Mouse (Mus musculus) heart, postnatal 25 days (tissue): ENCODE results near the gene Cep44. TPM values are rescaled to one million over a fixed set of nuclear protein-coding genes. Genes with fewer than 3 reads are reported as not detected.

Source experiments
- DNase-seq: peaks from one replicate; pipeline ENCODE4 v3.0.0; 2022; ENCODE audit warnings: low spot score
- intact Hi-C: fragments of 180-260 bp; cut with DNase I; formaldehyde crosslinking; loops from one replicate; pipeline ENCODE4 v1.15.1; 2025
- total RNA-seq, 2 experiments: library from RNA; stranded (reverse); gene quantifications; 2 replicates each; pipeline ENCODE4 v1.2.3; 2021

Cep44 gene
- total RNA-seq = 10 to 100 TPM; 11.7 to 12.4 TPM

- DNase-seq = peak; percentile 54
- intact Hi-C loops = loop anchor here (5.0 to 10.0 kb wide), 2 partner anchors 67 to 784 kb away; no protein-coding TSS in a partner anchor
These were observed at the start of gene Cep44, which contains the start of gene Fbxo8 for GRCm38 (mm10) chr8:56550558-56551360. Gene Cep44 (minus strand): TSS chr8:56551047. Gene Fbxo8 (plus strand): TSS chr8:56551090.

DNA sequence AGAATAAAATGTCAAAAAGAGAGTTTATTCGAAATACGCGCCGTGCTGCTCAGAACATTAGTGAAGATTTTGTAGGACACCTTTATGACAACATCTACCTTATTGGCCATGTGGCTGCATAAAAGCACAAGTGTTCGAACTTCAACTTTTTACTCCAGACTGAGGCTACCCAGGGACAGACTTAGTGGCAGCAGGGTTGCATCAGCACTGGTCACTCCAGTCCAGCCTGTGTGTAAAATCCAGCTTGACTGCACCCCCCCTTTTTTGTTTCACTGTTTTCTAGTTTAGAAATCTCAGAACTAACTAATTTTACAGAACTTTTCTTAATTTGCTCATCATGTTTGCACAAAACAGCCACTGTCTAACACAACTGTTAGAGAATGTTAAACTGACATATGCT is 40.7 kb upstream of the Cep44 start:
- intact Hi-C loops = no loop called here
- no peak for DNase-seq

GRCm38 (mm10) chr8:56591084-56591483 is 40.2 kb upstream of the Cep44 start:
- intact Hi-C loops = no loop called here

GRCm38 (mm10) chr8:56589004-56589403 is 38.2 kb upstream of the Cep44 start:
- no peak for DNase-seq
- intact Hi-C loops = no loop called here

More at GRCm38 (mm10) chr8:56591084-56591483, 40.2 kb upstream of the Cep44 start:
- no peak for DNase-seq

GRCm38 (mm10) chr8:56582841-56583240 is 32.0 kb upstream of the Cep44 start:
- no peak for DNase-seq
- intact Hi-C loops = no loop called here

DNA sequence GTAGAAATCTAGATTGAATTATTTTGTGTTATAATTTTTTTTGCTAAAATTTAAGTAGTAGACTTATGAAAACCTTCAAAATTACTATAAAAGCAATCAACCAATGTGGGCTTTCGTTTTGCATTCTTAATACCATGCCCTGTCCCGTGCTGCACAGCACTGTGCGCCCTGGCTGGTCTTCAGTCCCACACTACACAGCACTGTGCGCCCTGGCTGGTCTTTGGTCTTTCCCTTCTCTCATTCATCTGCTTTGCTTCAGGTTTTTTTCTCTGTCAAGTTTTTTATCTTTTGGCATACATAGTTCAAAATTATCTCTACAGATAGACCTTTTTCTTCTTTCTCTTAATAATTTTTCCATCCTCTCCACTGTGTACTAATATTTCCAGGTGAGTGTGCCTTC is 30.1 kb upstream of the Cep44 start:
- DNase-seq = no peak

DNA sequence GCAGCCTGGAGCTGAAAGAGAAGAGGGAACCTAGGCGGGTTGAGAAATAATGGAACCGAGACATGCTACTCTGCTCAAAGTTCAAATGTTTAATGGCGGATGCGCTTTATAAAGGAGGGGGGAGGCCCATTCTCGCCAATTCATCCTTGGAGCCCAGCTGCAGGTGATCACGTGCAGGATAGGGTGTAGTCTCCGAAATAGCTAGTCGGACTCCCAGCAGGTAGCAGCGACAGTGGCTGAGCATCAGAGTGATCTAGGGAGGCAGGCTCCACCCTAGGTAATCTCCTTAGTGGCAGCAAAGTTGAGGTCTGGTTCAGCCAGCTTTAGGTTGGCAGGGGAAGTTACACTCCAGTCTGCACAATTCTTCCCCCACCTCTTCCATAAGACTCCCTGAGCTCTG is 16.0 kb upstream of the Cep44 start:
- no peak for DNase-seq
- intact Hi-C loops = no loop called here

More for the DNA sequence above, 30.1 kb upstream of the Cep44 start:
- intact Hi-C loops = no loop called here

DNA sequence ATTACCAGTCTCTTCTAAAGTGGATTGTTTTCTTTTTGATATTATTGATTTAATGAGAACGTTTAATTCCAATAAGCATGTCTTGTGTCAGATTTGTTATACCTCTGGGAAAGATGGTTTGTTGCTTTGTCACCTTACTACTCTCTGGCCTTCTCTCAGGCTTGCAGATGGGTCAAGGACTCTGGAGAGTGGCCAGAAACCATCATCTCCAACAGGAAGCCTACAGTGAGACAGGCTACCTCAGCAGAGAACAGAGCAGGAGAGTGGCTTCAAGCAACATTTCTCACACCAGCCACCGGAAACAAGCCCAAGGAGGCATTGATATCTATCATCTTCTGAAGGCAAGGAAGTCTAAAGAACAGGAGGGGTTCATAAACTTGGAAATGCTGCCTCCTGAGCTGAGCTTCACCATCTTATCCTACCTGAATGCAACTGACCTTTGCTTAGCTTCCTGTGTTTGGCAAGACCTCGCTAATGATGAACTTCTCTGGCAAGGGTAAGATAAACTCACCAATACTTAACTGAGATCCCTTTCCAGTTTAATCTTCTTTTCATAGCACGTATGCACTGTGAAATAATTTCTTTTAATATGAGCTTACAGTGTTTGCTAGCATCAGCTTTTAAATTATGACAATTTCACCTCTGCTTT is 13.7 kb upstream of the Cep44 start:
- DNase-seq = no peak
- intact Hi-C loops = no loop called here

- intact Hi-C loops = loop anchor here (5.0 to 10.0 kb wide), 2 partner anchors 65 to 782 kb away; no protein-coding TSS in a partner anchor
- no peak for DNase-seq
These were observed 1.8 kb upstream of the Cep44 start for GRCm38 (mm10) chr8:56552551-56553103.

- DNase-seq = no peak
- intact Hi-C loops = loop anchor here (5.0 to 10.0 kb wide), 2 partner anchors 65 to 783 kb away; no protein-coding TSS in a partner anchor
These were observed 1.2 kb upstream of the Cep44 start for GRCm38 (mm10) chr8:56552045-56552444.

DNA sequence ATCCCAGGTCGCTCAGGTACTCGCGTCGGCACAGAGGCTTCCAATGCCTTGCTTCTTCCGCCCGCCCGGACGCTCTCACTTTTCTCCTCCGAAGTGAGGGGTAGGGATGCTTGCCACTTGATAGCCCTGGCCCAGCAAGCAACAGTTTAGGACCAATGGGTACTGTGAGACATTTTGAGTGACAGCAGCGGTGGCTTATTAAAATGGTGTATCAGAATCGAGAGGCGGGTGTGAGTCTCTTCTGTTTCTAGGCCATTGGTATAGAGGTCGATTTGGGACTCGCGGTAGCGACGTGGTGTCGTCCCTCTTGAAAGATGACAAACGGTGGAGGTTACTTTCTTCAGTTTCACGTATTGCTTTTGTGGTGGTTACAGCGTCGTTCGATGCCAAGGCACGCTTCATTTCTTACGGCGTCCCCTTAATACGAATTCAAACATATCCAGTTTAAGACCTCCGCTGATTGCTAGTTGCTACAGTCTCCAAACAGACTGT is 560 bp upstream of the Cep44 start:
- intact Hi-C loops = loop anchor here (5.0 to 10.0 kb wide), 2 partner anchors 66 to 783 kb away; no protein-coding TSS in a partner anchor
- DNase-seq = peak; percentile 86

- no peak for DNase-seq
- intact Hi-C loops = no loop called here
These were observed 3.0 kb downstream of the Cep44 start for GRCm38 (mm10) chr8:56547866-56548265.

DNA sequence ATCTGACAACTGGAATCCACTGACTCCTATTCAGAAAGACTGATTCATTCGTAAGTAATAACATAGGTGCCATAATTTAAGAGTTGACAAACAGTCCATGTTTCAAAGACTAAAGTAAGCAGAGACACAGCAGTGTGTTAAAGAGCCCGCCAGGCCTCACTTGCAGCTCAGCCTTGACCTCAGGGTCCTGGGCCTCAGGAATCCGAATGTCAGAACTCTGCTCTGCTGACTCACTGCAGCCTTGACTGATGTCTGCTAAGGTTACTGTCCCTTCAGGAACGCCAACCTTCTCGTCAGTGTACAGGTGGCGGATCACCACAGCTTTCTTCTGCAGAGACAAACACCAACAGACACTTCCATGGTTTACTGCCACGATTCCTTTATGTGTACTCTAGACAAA is 10.1 kb downstream of the Cep44 start:
- intact Hi-C loops = no loop called here
- no peak for DNase-seq

DNA sequence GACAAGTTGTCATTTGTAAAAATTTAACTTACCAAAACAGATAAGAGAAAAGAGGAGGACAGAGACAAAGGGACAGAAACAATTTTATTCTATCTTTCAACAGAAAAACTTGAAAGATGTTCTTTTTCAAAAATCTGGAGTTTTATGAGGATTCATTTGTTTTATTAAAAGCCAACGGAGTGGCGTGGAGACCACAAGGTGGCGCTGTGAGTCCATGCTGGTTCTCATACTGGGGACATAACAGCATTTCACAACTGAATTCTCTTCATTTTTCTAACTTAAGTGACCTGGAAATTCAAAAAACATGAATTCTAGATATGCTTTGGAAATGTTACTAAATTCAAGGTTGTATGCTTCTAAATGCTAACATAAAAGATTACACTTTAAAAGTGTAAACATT is 20.5 kb downstream of the Cep44 start:
- intact Hi-C loops = loop anchor here (1.0 kb wide), 1 partner anchor 85 kb away; no protein-coding TSS in a partner anchor
- DNase-seq = no peak

- DNase-seq = no peak
- intact Hi-C loops = no loop called here
These were observed 22.0 kb downstream of the Cep44 start for GRCm38 (mm10) chr8:56528869-56529268.

- intact Hi-C loops = no loop called here
- DNase-seq = no peak
These were observed 29.8 kb downstream of the Cep44 start for GRCm38 (mm10) chr8:56521051-56521450.

- intact Hi-C loops = no loop called here
- DNase-seq = no peak
These were observed 30.6 kb downstream of the Cep44 start for GRCm38 (mm10) chr8:56520249-56520648.

GRCm38 (mm10) chr8:56518848-56519247 is 32.0 kb downstream of the Cep44 start:
- no peak for DNase-seq
- intact Hi-C loops = no loop called here

DNA sequence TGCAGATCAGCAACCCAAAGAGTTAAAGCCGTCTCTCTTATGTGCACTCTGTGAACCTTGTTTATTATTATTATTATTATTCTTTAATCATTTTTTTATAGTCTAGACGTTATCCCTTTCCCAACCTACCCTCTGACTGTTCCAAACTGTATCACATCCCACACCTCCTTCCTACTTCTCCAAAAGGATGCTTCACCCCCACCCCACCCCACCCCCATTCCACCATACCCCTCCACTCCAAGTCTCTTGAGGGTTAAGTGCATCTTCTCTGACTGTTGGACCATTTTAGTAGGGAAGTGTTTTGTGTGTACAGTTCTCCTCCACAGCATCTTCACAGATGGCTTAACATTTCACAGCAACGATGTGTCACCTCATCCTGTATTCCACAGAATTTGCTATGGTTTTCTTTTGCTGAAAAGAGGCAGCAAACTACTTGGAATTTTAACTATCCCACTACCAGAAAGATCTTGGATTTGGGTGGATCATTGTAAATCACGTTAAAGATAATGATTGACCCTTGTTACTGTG is 41.8 kb downstream of the Cep44 start:
- intact Hi-C loops = no loop called here
- DNase-seq = no peak

GRCm38 (mm10) chr8:56508318-56508951 is 42.4 kb downstream of the Cep44 start:
- intact Hi-C loops = no loop called here

More at GRCm38 (mm10) chr8:56508318-56508951, 42.4 kb downstream of the Cep44 start:
- no peak for DNase-seq
